Mouse (Mus musculus): ENCODE measurements at regions not wholly inside any gene's neighbourhood (a gene's known extent, or its start where the extent isn't known, plus 50 kb on each side); places are given as distances from the start of the nearest gene placed in this dataset.

DNA sequence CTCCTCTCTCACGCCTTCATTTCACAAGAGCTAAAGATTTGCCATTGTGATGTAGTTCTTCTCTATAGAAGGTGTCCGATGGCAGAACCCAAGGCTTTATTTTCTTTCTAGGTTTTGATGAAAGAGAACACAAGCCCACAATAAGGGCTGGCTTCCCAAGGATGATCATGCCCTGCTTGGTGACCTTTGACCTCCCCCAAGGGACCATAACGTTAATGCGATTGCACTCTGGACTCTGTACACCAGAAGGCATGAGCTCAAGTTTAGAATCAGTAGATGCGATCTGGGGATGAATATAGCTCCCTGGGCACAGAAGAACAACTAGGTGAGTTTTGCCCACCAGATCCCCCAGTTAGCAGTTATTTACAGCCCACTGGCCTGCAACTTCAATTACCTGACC is 150.7 kb downstream of the Nrip1 start:
- no peak for DNase-seq (ENCODE audit: low spot score)
- Histone ChIP-seq H3K4me3 (ENCODE audit: low read depth, low read length) (no peak overlapping the region), H3K4me2 (ENCODE audit: low read depth, severe bottlenecking) (no peak overlapping the region), H3K4me1 (ENCODE audit: control insufficient read depth, insufficient read depth, low read length) (no peaks in the 10 kb centered on the region), H3K27ac (replicated peaks; ENCODE audit: low read depth, low read length) (no peak overlapping the region), H3K36me3 (ENCODE audit: control insufficient read depth, insufficient read depth, low read length) (no peaks in the 10 kb centered on the region), H3K9me3 (ENCODE audit: control insufficient read depth, low read length) (no peaks in the 10 kb centered on the region), H3K9ac (ENCODE audit: low read length) (no peak overlapping the region), H3K27me3 (ENCODE audit: control insufficient read depth, insufficient read depth, low read length) (no peaks in the 10 kb centered on the region)
- 67% methylated on average over 5 of the region's 5 CpGs for WGBS
- ATAC-seq (ENCODE audit: insufficient number of reproducible peaks, low FRiP score, low TSS enrichment, low read depth) = no peak

DNA sequence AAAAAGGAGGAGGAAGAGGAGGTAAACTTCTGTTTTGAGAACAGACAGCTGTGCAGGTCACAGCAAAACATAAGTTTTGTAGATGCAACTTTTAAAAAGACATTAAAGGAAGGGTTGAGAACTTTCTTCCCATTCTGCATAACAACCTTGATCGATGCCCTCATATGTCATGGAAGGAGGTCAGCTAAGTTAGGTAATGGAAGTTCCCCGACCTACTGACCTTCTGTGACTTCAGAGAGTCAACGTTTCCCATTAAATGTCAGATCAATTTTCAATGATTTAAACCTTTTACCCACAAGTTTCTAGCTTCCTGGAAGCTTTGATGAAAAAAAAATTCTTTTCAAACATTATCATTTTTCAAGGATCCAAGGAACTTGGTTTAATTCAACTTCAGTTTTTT is 153.2 kb downstream of the Nrip1 start:
- ATAC-seq (ENCODE audit: insufficient number of reproducible peaks, low FRiP score, low TSS enrichment, low read depth) = no peak
- H3K4me3 ChIP-seq (ENCODE audit: low read depth, low read length) = no peak overlapping the region
- H3K27me3 ChIP-seq (ENCODE audit: control insufficient read depth, insufficient read depth, low read length) = no peaks in the 10 kb centered on the region
- no peaks in the 10 kb centered on the region for H3K36me3 ChIP-seq (ENCODE audit: control insufficient read depth, insufficient read depth, low read length)
- H3K4me1 ChIP-seq (ENCODE audit: control insufficient read depth, insufficient read depth, low read length) = no peaks in the 10 kb centered on the region
- H3K27ac ChIP-seq (replicated peaks; ENCODE audit: low read depth, low read length) = no peak overlapping the region
- 50% methylated on average over 3 of the region's 3 CpGs for whole genome bisulfite sequencing
- no peak overlapping the region for H3K9ac ChIP-seq (ENCODE audit: low read length)
- no peak for DNase-seq (ENCODE audit: low spot score)
- H3K4me2 ChIP-seq (ENCODE audit: low read depth, severe bottlenecking) = no peak overlapping the region
- H3K9me3 ChIP-seq (ENCODE audit: control insufficient read depth, low read length) = no peaks in the 10 kb centered on the region

DNA sequence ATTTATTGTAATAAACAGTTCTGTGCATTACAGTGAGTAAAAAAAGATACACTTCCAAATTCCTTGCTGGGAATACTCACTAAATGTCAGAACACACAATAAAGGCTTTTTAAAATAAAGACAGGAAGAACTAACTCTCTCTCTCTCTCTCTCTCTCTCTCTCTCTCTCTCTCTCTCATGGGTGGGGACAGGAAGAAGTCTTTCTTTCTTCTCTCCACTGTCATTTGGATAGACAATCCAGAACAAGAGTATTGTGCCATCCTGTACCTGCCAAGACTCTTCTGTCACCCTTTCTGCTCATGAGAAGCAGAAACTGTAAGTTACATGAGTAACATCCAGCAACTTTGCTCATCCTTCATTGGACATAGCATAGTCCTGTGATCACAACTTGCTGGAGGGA is 154.4 kb downstream of the Nrip1 start:
- Histone ChIP-seq H3K36me3 (ENCODE audit: control insufficient read depth, insufficient read depth, low read length) (no peaks in the 10 kb centered on the region), H3K9me3 (ENCODE audit: control insufficient read depth, low read length) (no peaks in the 10 kb centered on the region), H3K4me3 (ENCODE audit: low read depth, low read length) (no peak overlapping the region), H3K4me2 (ENCODE audit: low read depth, severe bottlenecking) (no peak overlapping the region), H3K27me3 (ENCODE audit: control insufficient read depth, insufficient read depth, low read length) (no peaks in the 10 kb centered on the region), H3K4me1 (ENCODE audit: control insufficient read depth, insufficient read depth, low read length) (no peaks in the 10 kb centered on the region), H3K9ac (ENCODE audit: low read length) (no peak overlapping the region), H3K27ac (replicated peaks; ENCODE audit: low read depth, low read length) (no peak overlapping the region)
- ATAC-seq (ENCODE audit: insufficient number of reproducible peaks, low FRiP score, low TSS enrichment, low read depth) (no peak), DNase-seq (ENCODE audit: low spot score) (no peak)

DNA sequence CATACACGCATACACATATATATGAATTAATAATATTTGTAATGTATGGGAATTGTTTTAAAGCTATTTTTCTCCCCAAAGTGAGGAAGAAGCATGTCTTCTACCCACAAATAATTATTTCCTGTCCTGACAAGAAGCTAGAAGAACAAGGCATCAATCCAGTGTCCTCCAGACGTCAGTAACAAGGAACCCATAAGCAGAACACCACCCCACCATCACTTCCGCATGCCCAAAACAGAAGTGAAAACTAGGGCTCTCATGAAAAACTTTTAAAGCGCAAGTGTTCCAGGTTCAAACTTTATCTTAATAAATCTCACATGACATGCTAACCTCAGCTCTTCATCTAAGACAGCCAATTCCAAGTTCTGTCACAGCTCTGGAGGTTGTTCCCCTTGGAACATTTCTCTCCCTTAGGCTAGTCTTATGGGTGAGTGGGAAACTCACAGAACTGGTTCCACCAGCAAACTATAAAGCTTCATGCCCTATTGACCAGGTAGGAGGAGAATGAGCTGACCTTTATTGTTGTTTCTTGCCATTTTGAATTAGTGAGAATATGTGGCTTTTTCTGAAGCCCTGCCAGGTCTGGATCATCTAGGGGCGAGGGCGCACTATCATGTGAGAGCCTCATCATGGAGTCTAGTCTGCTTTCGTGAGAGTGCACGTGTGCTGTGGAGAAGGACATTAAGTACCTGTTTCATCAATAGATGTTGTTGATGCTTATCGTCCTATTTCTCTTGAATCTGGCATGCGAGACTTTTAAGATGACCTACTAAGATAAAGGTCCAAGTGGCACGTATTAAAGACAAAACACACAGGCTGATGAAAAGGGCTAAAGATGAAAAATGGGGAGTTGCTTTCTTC is 155.1 kb downstream of the Nrip1 start:
- H3K27ac ChIP-seq (replicated peaks; ENCODE audit: low read depth, low read length) = no peak overlapping the region
- H3K9me3 ChIP-seq (ENCODE audit: control insufficient read depth, low read length) = no peaks in the 10 kb centered on the region
- DNase-seq (ENCODE audit: low spot score) = no peak
- 91% methylated on average over 11 of the region's 11 CpGs for WGBS
- H3K9ac ChIP-seq (ENCODE audit: low read length) = no peak overlapping the region
- ATAC-seq (ENCODE audit: insufficient number of reproducible peaks, low FRiP score, low TSS enrichment, low read depth) = no peak
- no peak overlapping the region for H3K4me2 ChIP-seq (ENCODE audit: low read depth, severe bottlenecking)
- H3K4me3 ChIP-seq (ENCODE audit: low read depth, low read length) = no peak overlapping the region
- no peaks in the 10 kb centered on the region for H3K36me3 ChIP-seq (ENCODE audit: control insufficient read depth, insufficient read depth, low read length)
- H3K27me3 ChIP-seq (ENCODE audit: control insufficient read depth, insufficient read depth, low read length) = no peaks in the 10 kb centered on the region
- no peaks in the 10 kb centered on the region for H3K4me1 ChIP-seq (ENCODE audit: control insufficient read depth, insufficient read depth, low read length)

DNA sequence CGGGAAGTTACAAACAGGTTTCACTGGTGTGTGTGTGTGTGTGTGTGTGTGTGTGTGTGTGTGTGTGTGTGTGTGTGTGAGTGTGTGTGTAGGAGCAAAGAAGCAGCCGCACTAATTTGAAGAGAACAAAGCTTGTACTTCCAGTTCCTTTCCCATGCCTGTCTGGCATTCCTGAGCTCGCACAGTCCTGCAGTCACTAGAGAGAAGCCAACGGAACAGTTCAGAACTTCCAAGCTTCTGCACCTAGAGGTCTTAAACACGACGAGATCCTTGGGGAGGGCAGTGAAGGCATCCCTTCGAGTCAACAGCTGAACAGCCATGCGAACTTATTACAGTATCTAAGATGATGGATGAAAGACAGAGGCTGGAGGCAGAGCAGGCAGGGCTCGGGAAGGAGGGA is 157.4 kb downstream of the Nrip1 start:
- H3K4me3 ChIP-seq (ENCODE audit: low read depth, low read length) = no peak overlapping the region
- no peak for DNase-seq (ENCODE audit: low spot score)
- no peak overlapping the region for H3K27ac ChIP-seq (replicated peaks; ENCODE audit: low read depth, low read length)
- no peak overlapping the region for H3K9ac ChIP-seq (ENCODE audit: low read length)
- ATAC-seq (ENCODE audit: insufficient number of reproducible peaks, low FRiP score, low TSS enrichment, low read depth) = no peak
- 61% methylated on average over 8 of the region's 9 CpGs for WGBS
- no peak overlapping the region for H3K4me2 ChIP-seq (ENCODE audit: low read depth, severe bottlenecking)
- no peaks in the 10 kb centered on the region for H3K4me1 ChIP-seq (ENCODE audit: control insufficient read depth, insufficient read depth, low read length)
- H3K27me3 ChIP-seq (ENCODE audit: control insufficient read depth, insufficient read depth, low read length) = no peaks in the 10 kb centered on the region
- no peaks in the 10 kb centered on the region for H3K9me3 ChIP-seq (ENCODE audit: control insufficient read depth, low read length)
- H3K36me3 ChIP-seq (ENCODE audit: control insufficient read depth, insufficient read depth, low read length) = no peaks in the 10 kb centered on the region

DNA sequence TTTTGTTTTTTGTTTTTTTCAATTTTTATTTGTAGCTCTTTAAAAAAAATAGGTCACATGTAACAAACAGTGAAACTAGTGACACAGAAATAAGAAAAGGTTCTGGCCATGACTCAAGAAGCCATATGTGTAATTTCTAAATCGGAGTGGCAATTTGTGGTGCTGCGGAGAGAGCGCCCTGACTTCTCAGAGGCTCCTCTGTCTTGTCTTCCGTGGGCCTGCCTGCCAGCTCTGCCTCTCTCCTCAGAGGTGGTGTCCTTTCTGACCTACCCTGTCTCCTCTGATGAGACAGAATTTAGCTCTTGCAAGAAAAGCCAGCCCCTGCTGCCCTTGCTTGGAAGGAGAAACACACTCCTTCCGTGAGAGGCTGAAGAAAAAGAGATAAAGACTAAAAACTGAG is 158.1 kb downstream of the Nrip1 start:
- Histone ChIP-seq H3K4me1 (ENCODE audit: control insufficient read depth, insufficient read depth, low read length) (no peaks in the 10 kb centered on the region), H3K36me3 (ENCODE audit: control insufficient read depth, insufficient read depth, low read length) (no peaks in the 10 kb centered on the region), H3K9ac (ENCODE audit: low read length) (no peak overlapping the region), H3K27me3 (ENCODE audit: control insufficient read depth, insufficient read depth, low read length) (no peaks in the 10 kb centered on the region), H3K4me2 (ENCODE audit: low read depth, severe bottlenecking) (no peak overlapping the region), H3K27ac (replicated peaks; ENCODE audit: low read depth, low read length) (no peak overlapping the region), H3K4me3 (ENCODE audit: low read depth, low read length) (no peak overlapping the region), H3K9me3 (ENCODE audit: control insufficient read depth, low read length) (no peaks in the 10 kb centered on the region)
- ATAC-seq (ENCODE audit: insufficient number of reproducible peaks, low FRiP score, low TSS enrichment, low read depth) = no peak
- no peak for DNase-seq (ENCODE audit: low spot score)
- WGBS = 80% methylated on average over 5 of the region's 5 CpGs

DNA sequence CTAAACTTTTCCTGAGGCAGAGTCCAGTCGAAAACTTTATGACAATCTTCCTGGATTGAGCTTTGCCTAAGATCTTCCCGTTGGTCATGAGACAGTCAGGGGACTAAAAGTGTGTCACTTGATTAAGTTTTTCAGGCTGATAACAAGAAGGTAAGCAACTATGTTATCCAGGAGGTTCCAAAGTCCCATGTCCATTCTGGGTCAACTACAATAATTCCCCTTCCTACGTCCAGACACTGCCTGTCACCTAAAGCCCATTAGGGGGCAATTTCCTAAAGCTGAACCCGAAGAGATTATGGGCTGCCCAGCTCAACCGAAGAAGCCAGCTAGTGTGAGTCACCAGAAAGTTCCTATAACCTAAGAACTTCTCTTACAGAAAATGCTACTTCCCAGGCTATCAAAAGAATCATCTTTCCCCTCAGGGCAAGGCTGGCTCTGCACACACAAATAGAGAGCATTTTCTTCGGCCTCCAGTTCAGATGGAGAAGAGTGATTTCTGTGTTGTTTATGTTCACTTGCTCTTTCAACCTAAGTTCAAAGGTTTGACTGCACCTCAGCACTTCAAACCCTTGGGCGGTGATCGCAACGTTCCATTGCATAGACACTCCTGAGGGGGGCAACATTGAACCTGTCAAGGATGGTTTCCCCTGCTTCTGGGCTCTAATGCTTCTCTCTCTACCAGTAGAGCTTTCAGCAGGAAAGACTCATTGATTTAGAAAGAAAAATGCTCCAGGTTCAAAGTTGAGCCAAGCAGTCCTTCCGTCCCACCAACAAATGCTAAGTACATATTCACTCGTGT is 171.7 kb downstream of the Nrip1 start:
- ATAC-seq (ENCODE audit: insufficient number of reproducible peaks, low FRiP score, low TSS enrichment, low read depth) = no peak
- Histone ChIP-seq H3K9me3 (ENCODE audit: control insufficient read depth, low read length) (no peaks in the 10 kb centered on the region), H3K9ac (ENCODE audit: low read length) (no peak overlapping the region), H3K27me3 (ENCODE audit: control insufficient read depth, insufficient read depth, low read length) (no peaks in the 10 kb centered on the region), H3K4me2 (ENCODE audit: low read depth, severe bottlenecking) (no peak overlapping the region), H3K4me3 (ENCODE audit: low read depth, low read length) (no peak overlapping the region), H3K4me1 (ENCODE audit: control insufficient read depth, insufficient read depth, low read length) (no peaks in the 10 kb centered on the region), H3K36me3 (ENCODE audit: control insufficient read depth, insufficient read depth, low read length) (no peaks in the 10 kb centered on the region), H3K27ac (replicated peaks; ENCODE audit: low read depth, low read length) (no peak overlapping the region)
- 46% methylated on average over 11 of the region's 11 CpGs for WGBS
- no peak for DNase-seq (ENCODE audit: low spot score)

DNA sequence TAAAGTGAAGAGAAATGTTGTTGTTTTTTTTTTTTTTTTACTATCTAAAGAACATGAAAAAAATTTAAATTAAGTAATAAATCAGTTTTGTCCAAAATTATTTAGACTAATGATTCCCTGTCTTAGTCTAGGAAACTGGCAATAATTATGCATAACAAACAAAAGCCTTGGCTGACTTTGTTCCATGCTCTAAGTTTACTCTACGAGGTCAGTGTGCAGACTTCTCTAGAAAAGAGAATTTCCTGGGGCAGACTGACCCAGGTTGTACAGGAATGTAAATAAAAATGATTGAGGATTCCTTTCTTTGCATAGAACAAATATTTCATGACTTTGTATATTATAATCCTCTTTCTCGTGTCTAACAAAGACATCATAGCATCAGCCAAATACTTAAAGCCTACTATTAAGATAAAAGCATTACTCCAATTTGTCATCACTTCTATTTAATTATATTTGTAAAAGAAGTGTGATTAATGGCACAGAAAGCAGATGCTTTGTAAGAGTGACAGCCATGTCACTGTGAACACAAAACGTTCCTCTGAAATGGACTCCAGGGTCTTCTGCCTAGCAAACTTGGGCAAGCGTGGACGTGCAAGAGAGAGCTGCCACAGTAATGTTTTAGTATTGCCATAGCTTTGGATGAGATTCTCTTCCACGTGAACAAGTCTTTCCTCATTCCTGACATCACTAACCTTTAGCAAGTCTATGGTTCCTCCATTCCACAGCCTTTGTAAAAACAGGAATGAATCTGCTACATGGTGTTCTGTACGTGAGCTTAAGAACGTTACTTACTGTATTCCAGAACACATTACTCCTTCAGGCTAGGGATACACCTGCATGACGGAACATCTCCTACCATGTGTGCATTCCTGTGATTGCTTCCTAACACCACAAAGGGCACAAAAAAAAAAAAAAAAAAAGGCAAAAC is 172.6 kb downstream of the Nrip1 start:
- DNase-seq (ENCODE audit: low spot score) (no peak), ATAC-seq (ENCODE audit: insufficient number of reproducible peaks, low FRiP score, low TSS enrichment, low read depth) (no peak)
- H3K9me3 ChIP-seq (ENCODE audit: control insufficient read depth, low read length) = no peaks in the 10 kb centered on the region
- H3K27ac ChIP-seq (replicated peaks; ENCODE audit: low read depth, low read length) = no peak overlapping the region
- H3K4me3 ChIP-seq (ENCODE audit: low read depth, low read length) = no peak overlapping the region
- no peak overlapping the region for H3K4me2 ChIP-seq (ENCODE audit: low read depth, severe bottlenecking)
- H3K9ac ChIP-seq (ENCODE audit: low read length) = no peak overlapping the region
- no peaks in the 10 kb centered on the region for H3K36me3 ChIP-seq (ENCODE audit: control insufficient read depth, insufficient read depth, low read length)
- 72% methylated on average over 9 of the region's 9 CpGs for WGBS
- H3K4me1 ChIP-seq (ENCODE audit: control insufficient read depth, insufficient read depth, low read length) = no peaks in the 10 kb centered on the region
- no peaks in the 10 kb centered on the region for H3K27me3 ChIP-seq (ENCODE audit: control insufficient read depth, insufficient read depth, low read length)

All from limb, embryonic 11.5 days (tissue).